Comparison of ENCODE assay signal across 16 mouse cellular contexts in the genomic region with DNA sequence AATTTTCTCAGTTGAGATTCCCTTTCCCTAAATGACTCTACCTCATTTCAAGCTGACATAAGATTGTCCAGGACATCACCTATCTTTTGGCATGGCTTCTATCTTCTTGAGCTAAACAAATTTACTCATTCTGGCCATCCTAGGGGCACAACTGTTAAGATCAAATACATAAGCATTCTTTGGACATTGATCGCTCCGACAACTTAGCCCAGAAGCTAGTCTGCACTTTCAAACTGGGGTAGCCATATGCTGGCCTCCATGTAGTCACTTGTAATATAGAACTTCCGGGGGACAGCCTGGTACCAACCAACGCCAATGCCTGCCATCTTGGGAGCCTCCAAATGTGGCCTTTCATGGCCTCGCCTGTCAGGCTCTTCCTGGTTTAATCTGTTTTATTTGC.
DNase-seq lines count a peak whose midpoint lies in the region; ATAC-seq and TF ChIP-seq lines count a peak whose summit lies in the region.
"Had no signal": no experiment of that assay in that cellular context is flagged by ENCODE, and none has a peak within 500 bp of the region (broad histone marks: within the 10 kb centered on the region; RNA-seq: fewer than 3 reads in every experiment).

No protein-coding gene starts in this region.

- peaks cover 44% of the 10 kb centered on the region for H3K4me1 ChIP-seq in heart, embryonic 16.5 days (ENCODE audit: control insufficient read depth, insufficient read depth, low read length)
- peaks cover 17% of the 10 kb centered on the region for H3K4me1 ChIP-seq in lung, postnatal 0 days (ENCODE audit: insufficient read depth, low read depth, low read length)
- H3K4me1 ChIP-seq in lung, adult 2 months (ENCODE audit: control insufficient read depth, insufficient read depth, low read length), result peaks cover 11% of the 10 kb centered on the region
- H3K4me1 ChIP-seq in intestine, embryonic 16.5 days (ENCODE audit: control insufficient read depth, insufficient read depth, low read length), result peaks cover 17% of the 10 kb centered on the region

- no peak overlapping the region for H3K4me2 ChIP-seq in heart, embryonic 16.5 days (ENCODE audit: low read depth, low read length)
- no peak overlapping the region for H3K4me2 ChIP-seq in lung, postnatal 0 days (replicated peaks; ENCODE audit: low read depth, low read length)
- H3K4me2 ChIP-seq in intestine, embryonic 16.5 days (ENCODE audit: low read depth, low read length), result no peak overlapping the region
- H3K4me2 ChIP-seq: liver, embryonic 13.5 days; midbrain, embryonic 15.5 days had no signal

- H3K36me3 ChIP-seq in heart, embryonic 16.5 days (ENCODE audit: control insufficient read depth, insufficient read depth), result no peaks in the 10 kb centered on the region
- no peaks in the 10 kb centered on the region for H3K36me3 ChIP-seq in lung, postnatal 0 days (ENCODE audit: insufficient read depth, low read length)
- no peaks in the 10 kb centered on the region for H3K36me3 ChIP-seq in intestine, embryonic 16.5 days (ENCODE audit: control insufficient read depth, insufficient read depth, low read length)
- H3K36me3 ChIP-seq: G1E; liver, embryonic 13.5 days; midbrain, embryonic 15.5 days had no signal

- no peaks in the 10 kb centered on the region for H3K27me3 ChIP-seq in heart, embryonic 16.5 days (ENCODE audit: control insufficient read depth, insufficient read depth, low read length)
- no peaks in the 10 kb centered on the region for H3K27me3 ChIP-seq in lung, postnatal 0 days (replicated peaks; ENCODE audit: insufficient read depth, low read length)
- H3K27me3 ChIP-seq in intestine, embryonic 16.5 days (replicated peaks; ENCODE audit: control insufficient read depth, insufficient read depth, low read length), result no peaks in the 10 kb centered on the region
- H3K27me3 ChIP-seq: midbrain, embryonic 15.5 days had no signal

- no peak for ATAC-seq in heart, embryonic 16.5 days (replicated peaks; ENCODE audit: extremely low read depth, insufficient read depth, low FRiP score)
- ATAC-seq in lung, postnatal 0 days, result no peak
- no peak for ATAC-seq in intestine, embryonic 16.5 days
- ATAC-seq: forebrain, embryonic 14.5 days; midbrain, embryonic 15.5 days had no signal

- H3K9me3 ChIP-seq in heart, embryonic 16.5 days (replicated peaks; ENCODE audit: control insufficient read depth, low read length), result no peaks in the 10 kb centered on the region
- no peaks in the 10 kb centered on the region for H3K9me3 ChIP-seq in lung, postnatal 0 days (ENCODE audit: low read length)
- H3K9me3 ChIP-seq in intestine, embryonic 16.5 days (ENCODE audit: control insufficient read depth, low read length), result no peaks in the 10 kb centered on the region
- H3K9me3 ChIP-seq: G1E; liver, embryonic 13.5 days; midbrain, embryonic 15.5 days had no signal

- no peak for TF ChIP-seq CTCF in lung, postnatal 0 days (IDR thresholded peaks at IDR 0.05)
- TF ChIP-seq CTCF in lung, adult 2 months (IDR thresholded peaks at IDR 0.05; ENCODE audit: insufficient read depth, low read length), result no peak

- WGBS in heart, embryonic 16.5 days, result 92% methylated on average over 5 of the region's 5 CpGs
- WGBS in lung, postnatal 0 days, result 91% methylated on average over 5 of the region's 5 CpGs
- 97% methylated on average over 5 of the region's 5 CpGs for WGBS in lung, adult 2 months
- WGBS in intestine, embryonic 16.5 days, result 88% methylated on average over 5 of the region's 5 CpGs

- H3K27ac ChIP-seq in heart, embryonic 16.5 days (ENCODE audit: low read length), result peak overlapping the region; percentile 71; the same call in 1 of the 2 replicates
- H3K27ac ChIP-seq in lung, postnatal 0 days (ENCODE audit: low read length), result peak overlapping the region; percentile 71
- peak overlapping the region; percentile 73 for H3K27ac ChIP-seq in intestine, embryonic 16.5 days (ENCODE audit: low read length)
- H3K27ac ChIP-seq: macrophage; midbrain, embryonic 15.5 days had no signal

- TF ChIP-seq EP300 in lung, postnatal 0 days (IDR thresholded peaks at IDR 0.05), result no peak

- H3K9ac ChIP-seq in heart, embryonic 16.5 days (ENCODE audit: low read length), result no peak overlapping the region
- H3K9ac ChIP-seq in lung, postnatal 0 days (replicated peaks; ENCODE audit: low read depth), result no peak overlapping the region
- no peak overlapping the region for H3K9ac ChIP-seq in intestine, embryonic 16.5 days (ENCODE audit: low read depth, low read length)
- H3K9ac ChIP-seq: liver, embryonic 13.5 days; midbrain, embryonic 15.5 days had no signal

- no peak for DNase-seq in heart, adult 9 months (ENCODE audit: low spot score in 2 of 2)
- DNase-seq in lung, postnatal 0 days (ENCODE audit: low spot score), result no peak
- no peak for DNase-seq in lung, adult 2 months
- no peak for DNase-seq in layer of hippocampus, postnatal 10 days (ENCODE audit: low spot score in 2 of 2)
- no peak for DNase-seq in thymus, postnatal 25 days
- DNase-seq: cerebellum, adult 8-10 months; kidney, postnatal 25 days; layer of hippocampus, adult 9-11 months; liver, embryonic 13.5 days; spleen, adult 18-20 months had no signal

- no peak overlapping the region for H3K4me3 ChIP-seq in heart, embryonic 16.5 days (ENCODE audit: low read length)
- H3K4me3 ChIP-seq in lung, postnatal 0 days (ENCODE audit: low read depth, low read length), result no peak overlapping the region
- H3K4me3 ChIP-seq in lung, adult 2 months (replicated peaks; ENCODE audit: extremely low read depth, low read depth, low read length), result no peak overlapping the region
- no peak overlapping the region for H3K4me3 ChIP-seq in intestine, embryonic 16.5 days (ENCODE audit: low read length)
- H3K4me3 ChIP-seq: liver, embryonic 13.5 days; midbrain, embryonic 15.5 days had no signal

- TF ChIP-seq POLR2A in lung, adult 2 months (IDR thresholded peaks at IDR 0.05; ENCODE audit: borderline replicate concordance, extremely low read depth, low read depth, low read length), result no peak
